Mouse (Mus musculus) neural tube, embryonic 15.5 days (tissue): ENCODE measurements around the gene Lrch1. TPM values are rescaled to one million over a fixed set of nuclear protein-coding genes. Genes with fewer than 3 reads are reported as not detected.

Experiments
- ATAC-seq: fragments of 200-750 bp; cut with Nextera tagmentation; 2 replicates; pipeline ENCODE4 v1.8.0; 2017; ENCODE audit warnings: mild to moderate bottlenecking, moderate TSS enrichment, moderate library complexity; ENCODE audit not compliant: low FRiP score
- H3K27ac ChIP-seq: fragments of 300-500 bp; sonication (generic); replicated peaks from 2 replicates; pipeline ENCODE4 v1.5.1; 2015; ENCODE audit warnings: mild to moderate bottlenecking, inconsistent platforms
- H3K27me3 ChIP-seq: fragments of 300-500 bp; sonication (generic); replicated peaks from 2 replicates; pipeline ENCODE4 v1.6.1; 2015; ENCODE audit warnings: inconsistent platforms
- H3K36me3 ChIP-seq: fragments of 300-500 bp; sonication (generic); 2 replicates; pipeline ENCODE4 v1.6.1; 2015; ENCODE audit warnings: inconsistent platforms
- H3K4me1 ChIP-seq: fragments of 300-500 bp; sonication (generic); 2 replicates; pipeline ENCODE4 v1.6.1; 2015; ENCODE audit warnings: inconsistent platforms
- H3K4me2 ChIP-seq: fragments of 300-500 bp; sonication (generic); 2 replicates; pipeline ENCODE4 v1.6.1; 2015; ENCODE audit warnings: inconsistent platforms, mild to moderate bottlenecking, moderate library complexity
- H3K4me3 ChIP-seq: fragments of 300-500 bp; sonication (generic); replicated peaks from 2 replicates; pipeline ENCODE4 v1.5.1; 2015; ENCODE audit warnings: mild to moderate bottlenecking, inconsistent platforms
- H3K9ac ChIP-seq: fragments of 300-500 bp; sonication (generic); replicated peaks from 2 replicates; pipeline ENCODE4 v1.6.1; 2015; ENCODE audit warnings: mild to moderate bottlenecking, inconsistent platforms
- H3K9me3 ChIP-seq: fragments of 300-500 bp; sonication (generic); replicated peaks from 2 replicates; pipeline ENCODE4 v1.6.1; 2016; ENCODE audit warnings: inconsistent platforms
- WGBS: fragments of 180-500 bp; shearing (Covaris S2); methylation state at CpG from one replicate; pipeline ENCODE4 v1.1.7; 2015; ENCODE audit warnings: mixed read lengths; 5-methylcytosine and 5-hydroxymethylcytosine counted together
- polyA plus RNA-seq: library from polyadenylated mRNA; unstranded; fragments of >200 nt; fragmentation: Nextera tagmentation; extraction: Ambion mirVana; gene quantifications from 2 replicates; pipeline ENCODE4 v1.2.1, GENCODE M21; 2015

Lrch1 gene
- polyA plus RNA-seq, 1 experiment from 2014 or later: 20.6 TPM

- Histone ChIP-seq H3K4me3 (no peak overlapping the region), H3K9ac (no peak overlapping the region), H3K27ac (no peak overlapping the region), H3K4me1 (peaks cover 15% of the 10 kb centered on the region), H3K27me3 (no peaks in the 10 kb centered on the region), H3K36me3 (no peaks in the 10 kb centered on the region), H3K9me3 (no peaks in the 10 kb centered on the region), H3K4me2 (no peak overlapping the region)
- no peak for ATAC-seq
- WGBS: 91% methylated on average over 9 of the region's 9 CpGs
Measured at GRCm38 (mm10) chr14:74861456-74861855, 86.2 kb downstream of the Lrch1 start.

GRCm38 (mm10) chr14:74859154-74859553 lies 88.5 kb downstream of the Lrch1 start:
- 100% methylated on average over 1 of the region's 1 CpGs for WGBS
- H3K9ac ChIP-seq: no peak overlapping the region
- no peak overlapping the region for H3K4me3 ChIP-seq
- H3K4me1 ChIP-seq: 0 out of 2 replicates have a peak, but pooled peaks cover 2% of the 10 kb centered on the region
- no peaks in the 10 kb centered on the region for H3K36me3 ChIP-seq
- no peaks in the 10 kb centered on the region for H3K27me3 ChIP-seq
- no peak for ATAC-seq
- no peak overlapping the region for H3K27ac ChIP-seq
- H3K9me3 ChIP-seq: no peaks in the 10 kb centered on the region
- no peak overlapping the region for H3K4me2 ChIP-seq

- H3K9ac ChIP-seq: no peak overlapping the region
- H3K27me3 ChIP-seq: no peaks in the 10 kb centered on the region
- 96% methylated on average over 8 of the region's 8 CpGs for WGBS
- ATAC-seq: no peak
- no peaks in the 10 kb centered on the region for H3K36me3 ChIP-seq
- no peak overlapping the region for H3K4me3 ChIP-seq
- H3K4me1 ChIP-seq: peaks cover 24% of the 10 kb centered on the region
- no peak overlapping the region for H3K27ac ChIP-seq
- no peaks in the 10 kb centered on the region for H3K9me3 ChIP-seq
- H3K4me2 ChIP-seq: no peak overlapping the region
Measured at GRCm38 (mm10) chr14:74855429-74855828, 92.2 kb downstream of the Lrch1 start.

- peak overlapping the region; percentile 64; the same call in 1 of the 2 replicates for H3K27ac ChIP-seq
- H3K27me3 ChIP-seq: no peaks in the 10 kb centered on the region
- no peak overlapping the region for H3K9ac ChIP-seq
- WGBS: 64% methylated on average over 4 of the region's 4 CpGs
- H3K4me2 ChIP-seq: no peak overlapping the region
- H3K4me1 ChIP-seq: peaks cover 24% of the 10 kb centered on the region
- H3K36me3 ChIP-seq: no peaks in the 10 kb centered on the region
- no peaks in the 10 kb centered on the region for H3K9me3 ChIP-seq
- ATAC-seq: no peak
- H3K4me3 ChIP-seq: no peak overlapping the region
Measured at GRCm38 (mm10) chr14:74853759-74854100, 93.9 kb downstream of the Lrch1 start.

GRCm38 (mm10) chr14:74852965-74853758 lies 94.5 kb downstream of the Lrch1 start:
- H3K27me3 ChIP-seq: no peaks in the 10 kb centered on the region
- ATAC-seq: no peak
- WGBS: 28% methylated on average over 16 of the region's 16 CpGs
- peak overlapping the region; percentile 7; the same call in 1 of the 2 replicates for H3K4me2 ChIP-seq
- H3K4me1 ChIP-seq: peaks cover 24% of the 10 kb centered on the region
- H3K9me3 ChIP-seq: no peaks in the 10 kb centered on the region
- H3K36me3 ChIP-seq: no peaks in the 10 kb centered on the region
- H3K4me3 ChIP-seq: no peak overlapping the region
- H3K27ac ChIP-seq: peak overlapping the region; percentile 64
- no peak overlapping the region for H3K9ac ChIP-seq

- no peak overlapping the region for H3K4me2 ChIP-seq
Measured at GRCm38 (mm10) chr14:74851866-74852265, 95.8 kb downstream of the Lrch1 start.

GRCm38 (mm10) chr14:74849020-74849419 lies 98.7 kb downstream of the Lrch1 start:
- no peak overlapping the region for H3K27ac ChIP-seq
- no peak overlapping the region for H3K9ac ChIP-seq
- no peaks in the 10 kb centered on the region for H3K27me3 ChIP-seq
- peaks cover 41% of the 10 kb centered on the region for H3K4me1 ChIP-seq
- no peak for ATAC-seq
- no peaks in the 10 kb centered on the region for H3K9me3 ChIP-seq
- 68% methylated on average over 6 of the region's 6 CpGs for WGBS
- H3K36me3 ChIP-seq: no peaks in the 10 kb centered on the region
- H3K4me2 ChIP-seq: no peak overlapping the region
- H3K4me3 ChIP-seq: no peak overlapping the region

More at GRCm38 (mm10) chr14:74851866-74852265, 95.8 kb downstream of the Lrch1 start:
- ATAC-seq: peak; percentile 17; the same call in 1 of the 2 replicates
- Histone ChIP-seq H3K4me3 (no peak overlapping the region), H3K4me1 (peaks cover 28% of the 10 kb centered on the region), H3K9ac (no peak overlapping the region), H3K27ac (no peak overlapping the region; the same call in 1 of the 2 replicates), H3K9me3 (no peaks in the 10 kb centered on the region), H3K27me3 (no peaks in the 10 kb centered on the region), H3K36me3 (no peaks in the 10 kb centered on the region)
- 34% methylated on average over 9 of the region's 9 CpGs for WGBS

GRCm38 (mm10) chr14:74848224-74848623 lies 99.5 kb downstream of the Lrch1 start:
- WGBS: 97% methylated on average over 5 of the region's 5 CpGs

GRCm38 (mm10) chr14:74847311-74848133 lies 100.2 kb downstream of the Lrch1 start:
- Histone ChIP-seq H3K4me3 (no peak overlapping the region), H3K27ac (peak overlapping the region; percentile 58; the same call in 1 of the 2 replicates), H3K9ac (no peak overlapping the region), H3K4me2 (no peak overlapping the region; the same call in 1 of the 2 replicates), H3K36me3 (no peaks in the 10 kb centered on the region), H3K27me3 (no peaks in the 10 kb centered on the region), H3K4me1 (peaks cover 26% of the 10 kb centered on the region), H3K9me3 (no peaks in the 10 kb centered on the region)
- WGBS: 55% methylated on average over 14 of the region's 14 CpGs
- no peak for ATAC-seq

More at GRCm38 (mm10) chr14:74848224-74848623, 99.5 kb downstream of the Lrch1 start:
- no peak for ATAC-seq
- Histone ChIP-seq H3K4me3 (no peak overlapping the region), H3K4me2 (no peak overlapping the region), H3K27ac (no peak overlapping the region), H3K9me3 (no peaks in the 10 kb centered on the region), H3K27me3 (no peaks in the 10 kb centered on the region), H3K4me1 (peaks cover 33% of the 10 kb centered on the region), H3K36me3 (no peaks in the 10 kb centered on the region), H3K9ac (no peak overlapping the region)

GRCm38 (mm10) chr14:74846668-74847067 lies 101.0 kb downstream of the Lrch1 start:
- peak; percentile 55; the same call in 1 of the 2 replicates for ATAC-seq
- Histone ChIP-seq H3K4me2 (no peak overlapping the region; the same call in 1 of the 2 replicates), H3K4me1 (peaks cover 19% of the 10 kb centered on the region), H3K27ac (peak overlapping the region; percentile 58), H3K27me3 (no peaks in the 10 kb centered on the region), H3K9me3 (no peaks in the 10 kb centered on the region), H3K36me3 (no peaks in the 10 kb centered on the region), H3K9ac (no peak overlapping the region), H3K4me3 (no peak overlapping the region)
- WGBS: 17% methylated on average over 5 of the region's 5 CpGs

- WGBS: 27% methylated on average over 2 of the region's 2 CpGs
- Histone ChIP-seq H3K36me3 (no peaks in the 10 kb centered on the region), H3K27me3 (no peaks in the 10 kb centered on the region), H3K4me1 (peaks cover 24% of the 10 kb centered on the region), H3K4me3 (no peak overlapping the region), H3K9me3 (no peaks in the 10 kb centered on the region), H3K27ac (no peak overlapping the region), H3K9ac (no peak overlapping the region), H3K4me2 (no peak overlapping the region)
- ATAC-seq: peak; percentile 16; the same call in 1 of the 2 replicates
Measured at GRCm38 (mm10) chr14:74845661-74846274, 101.9 kb downstream of the Lrch1 start.
